Mouse (Mus musculus) MEL (cell line): ENCODE results near the gene Nmur2.

ENCODE experiments used
- CHD1 ChIP-seq: IDR thresholded peaks from 2 replicates; pipeline ENCODE4 v1.6.1; 2012; ENCODE audit warnings: low read depth, mild to moderate bottlenecking, inconsistent platforms, low read length, improper control_type of control experiment
- CTCF ChIP-seq, 3 experiments: IDR thresholded peaks in 2 of 3; conservative IDR thresholded peaks in 1 of 3; 2 replicates each; pipeline ENCODE4 v1.5.1; 2011 to 2012; ENCODE audit warnings: low read length in 3 of 3, low read depth in 2 of 3, mild to moderate bottlenecking in 2 of 3, improper control_type of control experiment in 1 of 3, inconsistent platforms in 1 of 3, mixed read lengths in 1 of 3, moderate library complexity in 1 of 3; ENCODE audit not compliant: control insufficient read depth in 1 of 3, insufficient read depth in 1 of 3, poor library complexity in 1 of 3, severe bottlenecking in 1 of 3
- EP300 ChIP-seq, 2 experiments: IDR thresholded peaks; 2 replicates each; pipeline ENCODE4 v1.6.1; 2011; ENCODE audit warnings: improper control_type of control experiment in 2 of 2, low read length in 2 of 2, low read depth in 1 of 2, mild to moderate bottlenecking in 1 of 2
- GATA1 ChIP-seq: IDR thresholded peaks from 2 replicates; pipeline ENCODE4 v1.6.1; 2011; ENCODE audit warnings: low read depth, low read length, improper control_type of control experiment
- KAT2A ChIP-seq: conservative IDR thresholded peaks from 2 replicates; pipeline ENCODE4 v1.6.1; 2012; ENCODE audit warnings: low read depth, low read length, improper control_type of control experiment, inconsistent platforms
- RAD21 ChIP-seq: IDR thresholded peaks from 2 replicates; pipeline ENCODE4 v1.6.1; 2011; ENCODE audit warnings: mild to moderate bottlenecking, low read depth, low read length, improper control_type of control experiment
- USF1 ChIP-seq: IDR thresholded peaks from 2 replicates; pipeline ENCODE4 v1.6.1; 2014; ENCODE audit warnings: low read depth, mild to moderate bottlenecking, inconsistent platforms, low read length, improper control_type of control experiment, moderate library complexity

DNA sequence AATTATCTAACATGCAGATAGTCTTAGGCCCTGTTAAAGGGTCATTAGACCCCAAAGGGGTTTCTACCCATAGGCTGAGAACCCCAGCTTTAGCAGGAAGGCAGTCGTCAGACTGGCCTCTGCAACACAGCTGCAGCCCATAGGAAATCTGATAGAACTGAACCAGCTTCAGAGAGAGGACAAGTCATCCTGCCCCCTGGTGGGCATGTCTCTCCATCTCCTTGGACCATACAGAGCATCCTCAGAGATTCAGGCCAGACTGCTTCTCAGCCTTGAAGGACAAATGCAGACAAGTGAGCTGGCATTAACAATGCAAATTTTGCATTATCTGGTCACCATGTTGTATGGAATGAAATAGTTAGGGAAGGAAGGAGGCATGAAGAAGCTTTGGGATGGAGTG, 59.2 kb downstream of the Nmur2 start:
- peak in 2 of 3 experiments; percentile 7 to 26; a peak in 1 of 6 replicates for TF ChIP-seq CTCF (IDR thresholded peaks at IDR 0.05 in 2 of 3, conservative IDR thresholded peaks at IDR 0.05 in 1 of 3; ENCODE audit: control insufficient read depth in 1 of 3, insufficient read depth in 1 of 3, low read depth in 2 of 3, low read length in 3 of 3, poor library complexity in 1 of 3, severe bottlenecking in 1 of 3)
- TF ChIP-seq RAD21: no peak; the same call in 1 of the 2 replicates
- TF ChIP-seq CHD1: no peak
- no peak for TF ChIP-seq GATA1
- no peak for TF ChIP-seq USF1
- no peak for TF ChIP-seq EP300 (IDR thresholded peaks at IDR 0.05; ENCODE audit: low read depth in 1 of 2, low read length in 2 of 2)
- TF ChIP-seq KAT2A: no peak
